Mouse (Mus musculus): ENCODE measurements around the gene Eef1b2. TPM values are rescaled to one million over a fixed set of nuclear protein-coding genes. Genes with fewer than 3 reads are reported as not detected.
"Not testable (repeated sequence)": the region's sequence is repeated elsewhere in the genome, so short reads cannot be mapped to it uniquely, and the experiment has no call there.

Gene Eef1b2
- polyA plus RNA-seq, 1 experiment from 2014 or later, result 434 TPM

DNA sequence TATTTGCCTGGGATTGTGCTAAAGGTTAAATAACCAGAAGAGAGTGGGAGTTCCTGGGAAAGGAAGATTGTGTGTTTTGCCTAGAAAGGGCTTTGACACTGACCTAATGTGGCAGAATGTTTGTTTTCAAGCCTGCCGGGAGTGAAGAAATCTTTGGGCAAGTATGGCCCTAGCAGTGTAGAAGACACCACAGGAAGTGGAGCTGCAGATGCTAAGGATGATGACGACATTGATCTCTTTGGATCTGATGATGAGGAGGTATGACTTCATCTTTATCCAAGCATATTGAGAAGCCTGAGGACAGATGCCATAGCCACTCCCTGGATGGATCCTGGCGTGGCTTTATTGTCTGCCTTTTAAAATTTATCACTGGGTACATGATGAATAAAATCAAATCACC is 1.7 kb downstream of the Eef1b2 start:
- Histone ChIP-seq H3K4me2 (peak overlapping the region; percentile 75), H3K36me3 (peaks cover 19% of the 10 kb centered on the region), H3K4me3 (0 out of 2 replicates have a peak overlapping the region, but pooled peaks have one; percentile 93), H3K9ac (no peak overlapping the region), H3K27me3 (no peaks in the 10 kb centered on the region), H3K9me3 (no peaks in the 10 kb centered on the region), H3K27ac (replicated peaks) (no peak overlapping the region), H3K4me1 (replicated peaks) (peaks cover 36% of the 10 kb centered on the region)
- no peak for ATAC-seq (ENCODE audit: low FRiP score, low read depth)
- WGBS, result 79% methylated on average over 3 of the region's 3 CpGs

GRCm38 (mm10) chr1:63180122-63180521 is 3.5 kb downstream of the Eef1b2 start:
- peaks cover 27% of the 10 kb centered on the region for H3K4me1 ChIP-seq (replicated peaks)
- no peak overlapping the region for H3K27ac ChIP-seq (replicated peaks)
- peaks cover 23% of the 10 kb centered on the region for H3K36me3 ChIP-seq
- no peak overlapping the region for H3K4me3 ChIP-seq
- no peaks in the 10 kb centered on the region for H3K9me3 ChIP-seq
- H3K9ac ChIP-seq, result no peak overlapping the region
- 93% methylated on average over 4 of the region's 4 CpGs for WGBS
- no peak for ATAC-seq (ENCODE audit: low FRiP score, low read depth)
- no peaks in the 10 kb centered on the region for H3K27me3 ChIP-seq
- no peak overlapping the region for H3K4me2 ChIP-seq

DNA sequence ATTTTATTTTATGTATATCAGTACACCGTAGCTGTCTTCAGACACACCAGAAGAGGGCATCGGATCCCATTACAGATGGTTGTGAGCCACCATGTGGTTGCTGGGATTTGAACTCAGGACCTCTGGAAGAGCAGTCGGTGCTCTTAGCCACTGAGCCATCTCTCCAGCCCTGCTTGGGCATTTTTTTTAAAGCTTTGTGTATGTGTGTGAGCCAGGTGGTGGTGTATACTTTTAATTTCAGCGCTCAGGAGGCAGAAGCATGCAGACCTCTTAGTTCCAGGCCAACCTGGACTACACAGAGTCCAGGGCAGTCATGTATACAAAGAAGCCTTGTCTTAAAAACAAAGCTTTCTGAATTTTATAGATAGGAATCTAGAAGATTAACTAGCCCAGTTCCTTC is 4.0 kb downstream of the Eef1b2 start:
- not testable (repeated sequence) for H3K27ac ChIP-seq (replicated peaks); H3K27me3 ChIP-seq; H3K4me2 ChIP-seq; H3K9ac ChIP-seq; ATAC-seq (ENCODE audit: low FRiP score, low read depth); H3K9me3 ChIP-seq; H3K4me3 ChIP-seq
- H3K4me1 ChIP-seq (replicated peaks), result peaks cover 22% of the 10 kb centered on the region
- 67% methylated on average over 4 of the region's 4 CpGs for WGBS
- H3K36me3 ChIP-seq, result peaks cover 23% of the 10 kb centered on the region

DNA sequence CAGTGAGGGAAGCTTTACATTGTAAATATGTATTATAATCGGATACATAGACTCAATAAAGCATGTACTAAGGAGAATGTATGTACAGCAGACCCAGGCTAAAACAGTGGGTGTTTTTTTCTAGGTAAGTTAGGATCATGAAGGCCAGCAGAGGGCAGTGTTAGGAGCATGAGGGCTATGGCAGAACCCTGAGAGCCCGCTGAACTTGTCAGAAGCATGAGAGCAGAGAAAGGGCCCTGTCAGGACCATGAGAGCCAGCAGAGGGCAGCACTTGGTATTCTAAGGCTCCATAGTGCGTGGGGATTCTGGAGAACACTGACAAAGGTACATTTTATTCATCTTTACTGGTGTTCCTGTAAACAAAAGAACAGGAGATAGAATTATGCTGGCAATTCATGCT is 4.4 kb downstream of the Eef1b2 start:
- peaks cover 23% of the 10 kb centered on the region for H3K36me3 ChIP-seq
- H3K9me3 ChIP-seq, result no peaks in the 10 kb centered on the region
- peaks cover 19% of the 10 kb centered on the region for H3K4me1 ChIP-seq (replicated peaks)
- no peak overlapping the region for H3K9ac ChIP-seq
- H3K27ac ChIP-seq (replicated peaks), result no peak overlapping the region
- H3K4me3 ChIP-seq, result no peak overlapping the region
- ATAC-seq (ENCODE audit: low FRiP score, low read depth), result peak; percentile 73
- no peaks in the 10 kb centered on the region for H3K27me3 ChIP-seq
- whole genome bisulfite sequencing, result 2% methylated on average over 3 of the region's 3 CpGs
- H3K4me2 ChIP-seq, result no peak overlapping the region

DNA sequence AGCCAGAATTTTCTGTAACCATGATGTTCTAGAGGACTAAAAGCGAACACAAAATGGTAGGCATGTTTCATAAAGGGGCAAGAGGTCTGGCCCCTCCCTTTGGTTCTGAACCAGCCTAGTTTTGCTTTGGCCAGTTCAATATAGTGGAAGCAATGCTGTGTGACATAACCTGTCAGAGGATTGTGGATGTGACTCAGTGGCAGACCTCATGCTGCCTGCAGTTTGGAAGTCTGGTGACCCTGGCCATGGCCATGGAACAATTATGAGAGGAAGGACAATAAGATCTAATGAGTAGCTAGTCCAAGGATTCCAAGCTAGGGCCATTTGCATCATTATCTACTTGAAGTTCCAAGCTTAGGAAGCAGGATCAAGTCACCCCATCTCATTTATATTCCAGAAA is 4.9 kb downstream of the Eef1b2 start:
- no peaks in the 10 kb centered on the region for H3K27me3 ChIP-seq
- H3K36me3 ChIP-seq, result peaks cover 23% of the 10 kb centered on the region
- WGBS, result 98% methylated on average over 1 of the region's 1 CpGs
- H3K27ac ChIP-seq (replicated peaks), result no peak overlapping the region
- no peak overlapping the region for H3K4me3 ChIP-seq
- no peak for ATAC-seq (ENCODE audit: low FRiP score, low read depth)
- H3K4me2 ChIP-seq, result no peak overlapping the region
- peaks cover 19% of the 10 kb centered on the region for H3K4me1 ChIP-seq (replicated peaks)
- H3K9me3 ChIP-seq, result no peaks in the 10 kb centered on the region
- no peak overlapping the region for H3K9ac ChIP-seq

DNA sequence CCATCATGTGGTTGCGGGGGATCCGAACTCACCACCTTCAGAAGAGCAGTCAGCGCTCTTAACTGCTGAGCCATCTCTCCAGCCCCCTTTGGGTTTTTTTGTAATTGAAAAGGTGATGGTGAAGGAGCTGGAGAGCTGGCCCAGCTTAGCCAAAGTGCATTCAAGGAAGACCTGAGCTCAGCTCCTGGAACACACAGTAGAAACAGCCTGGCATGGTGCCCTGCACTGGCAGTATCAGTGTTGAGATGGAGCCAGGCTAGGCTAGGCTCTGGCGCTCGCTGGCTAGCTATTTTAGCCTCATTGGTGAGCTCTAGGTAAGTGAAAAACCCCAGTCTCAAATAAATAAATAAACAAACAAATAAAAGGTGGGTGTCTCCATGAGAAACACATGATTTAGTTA is 5.6 kb downstream of the Eef1b2 start:
- H3K27me3 ChIP-seq, result no peaks in the 10 kb centered on the region
- no peak overlapping the region for H3K27ac ChIP-seq (replicated peaks)
- no peak for ATAC-seq (ENCODE audit: low FRiP score, low read depth)
- H3K9me3 ChIP-seq, result no peaks in the 10 kb centered on the region
- H3K4me3 ChIP-seq, result no peak overlapping the region
- H3K36me3 ChIP-seq, result peaks cover 23% of the 10 kb centered on the region
- no peak overlapping the region for H3K4me2 ChIP-seq
- 86% methylated on average over 5 of the region's 5 CpGs for WGBS
- peaks cover 19% of the 10 kb centered on the region for H3K4me1 ChIP-seq (replicated peaks)
- H3K9ac ChIP-seq, result no peak overlapping the region

GRCm38 (mm10) chr1:63182636-63183270 is 6.1 kb downstream of the Eef1b2 start:
- H3K9me3 ChIP-seq, result no peaks in the 10 kb centered on the region
- H3K4me3 ChIP-seq, result no peak overlapping the region
- no peak overlapping the region for H3K9ac ChIP-seq
- ATAC-seq (ENCODE audit: low FRiP score, low read depth), result no peak
- peaks cover 23% of the 10 kb centered on the region for H3K36me3 ChIP-seq
- H3K27me3 ChIP-seq, result no peaks in the 10 kb centered on the region
- H3K4me2 ChIP-seq, result no peak overlapping the region
- 59% methylated on average over 10 of the region's 10 CpGs for WGBS
- H3K27ac ChIP-seq (replicated peaks), result no peak overlapping the region
- H3K4me1 ChIP-seq (replicated peaks), result peaks cover 14% of the 10 kb centered on the region

GRCm38 (mm10) chr1:63185430-63185829 is 8.8 kb downstream of the Eef1b2 start:
- H3K4me2 ChIP-seq; H3K4me3 ChIP-seq; H3K36me3 ChIP-seq; H3K9me3 ChIP-seq; ATAC-seq (ENCODE audit: low FRiP score, low read depth); H3K9ac ChIP-seq; H3K4me1 ChIP-seq (replicated peaks); H3K27me3 ChIP-seq; H3K27ac ChIP-seq (replicated peaks): not testable (repeated sequence)
- 99% methylated on average over 6 of the region's 6 CpGs for WGBS

DNA sequence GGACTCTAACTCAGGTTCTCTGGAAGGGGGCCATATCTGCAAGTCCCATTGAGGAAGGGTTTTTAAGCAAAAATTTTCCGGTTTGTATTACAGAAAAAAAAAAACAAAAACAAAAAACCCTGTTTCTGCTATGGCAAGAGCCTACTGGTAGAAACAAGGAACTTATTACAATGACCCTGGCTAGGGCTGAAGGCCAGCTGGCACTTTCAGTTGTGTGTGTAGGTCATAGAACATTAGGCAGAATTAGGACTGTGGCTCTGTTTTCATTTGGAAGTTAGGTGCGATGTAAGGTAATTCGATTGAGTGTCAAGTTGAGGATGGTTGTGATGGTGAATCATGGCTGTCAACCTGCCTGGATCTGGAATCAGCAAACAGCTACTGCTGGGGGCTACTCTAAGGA is 11.9 kb downstream of the Eef1b2 start:
- WGBS, result 93% methylated on average over 3 of the region's 3 CpGs
- Histone ChIP-seq H3K4me1 (replicated peaks) (no peaks in the 10 kb centered on the region), H3K4me3 (no peak overlapping the region), H3K36me3 (0 out of 2 replicates have a peak, but pooled peaks cover 3% of the 10 kb centered on the region), H3K4me2 (no peak overlapping the region), H3K27ac (replicated peaks) (no peak overlapping the region), H3K9ac (no peak overlapping the region), H3K27me3 (no peaks in the 10 kb centered on the region), H3K9me3 (no peaks in the 10 kb centered on the region)
- ATAC-seq (ENCODE audit: low FRiP score, low read depth), result no peak

- Histone ChIP-seq H3K36me3 (no peaks in the 10 kb centered on the region), H3K4me3 (no peak overlapping the region), H3K27me3 (no peaks in the 10 kb centered on the region), H3K27ac (replicated peaks) (no peak overlapping the region), H3K9ac (no peak overlapping the region), H3K4me1 (replicated peaks) (no peaks in the 10 kb centered on the region), H3K9me3 (no peaks in the 10 kb centered on the region), H3K4me2 (no peak overlapping the region)
- ATAC-seq (ENCODE audit: low FRiP score, low read depth), result no peak
- 65% methylated on average over 8 of the region's 8 CpGs for WGBS
Measured at GRCm38 (mm10) chr1:63190851-63191250, 14.2 kb downstream of the Eef1b2 start.

- Histone ChIP-seq H3K9me3 (no peaks in the 10 kb centered on the region), H3K36me3 (no peaks in the 10 kb centered on the region), H3K4me2 (no peak overlapping the region), H3K9ac (no peak overlapping the region), H3K4me3 (no peak overlapping the region), H3K4me1 (replicated peaks) (no peaks in the 10 kb centered on the region), H3K27ac (replicated peaks) (no peak overlapping the region), H3K27me3 (no peaks in the 10 kb centered on the region)
- 93% methylated on average over 11 of the region's 11 CpGs for WGBS
- no peak for ATAC-seq (ENCODE audit: low FRiP score, low read depth)
Measured at GRCm38 (mm10) chr1:63192306-63193065, 15.9 kb downstream of the Eef1b2 start.

- Histone ChIP-seq H3K27me3 (no peaks in the 10 kb centered on the region), H3K9me3 (no peaks in the 10 kb centered on the region), H3K4me3 (no peak overlapping the region), H3K9ac (no peak overlapping the region), H3K4me2 (no peak overlapping the region), H3K36me3 (no peaks in the 10 kb centered on the region), H3K4me1 (replicated peaks) (no peaks in the 10 kb centered on the region), H3K27ac (replicated peaks) (no peak overlapping the region)
- no peak for ATAC-seq (ENCODE audit: low FRiP score, low read depth)
- WGBS, result 73% methylated on average over 5 of the region's 5 CpGs
Measured at GRCm38 (mm10) chr1:63195848-63196512, 19.4 kb downstream of the Eef1b2 start.
